Mouse (Mus musculus): ENCODE measurements around the gene Bbs5. TPM values are rescaled to one million over a fixed set of nuclear protein-coding genes. Genes with fewer than 3 reads are reported as not detected.

Bbs5 gene
- polyA plus RNA-seq, 1 experiment from 2014 or later = 21.7 TPM

GRCm38 (mm10) chr2:69712981-69713625 is 66.1 kb downstream of the Bbs5 start, which contains the start of gene Fastkd1:
Gene Fastkd1, minus strand, starts transcription at chr2:69713516.
- Histone ChIP-seq H3K4me2 (replicated peaks) (peak within 1 kb of the TSS; percentile 65), H3K27me3 (no peaks in the 10 kb centered on the region), H3K27ac (replicated peaks) (no peak within 1 kb of the TSS), H3K36me3 (peaks cover 3% of the 10 kb centered on the region; the same call in 1 of the 2 replicates), H3K4me1 (peaks cover 13% of the 10 kb centered on the region), H3K9ac (replicated peaks) (peak within 1 kb of the TSS; percentile 62), H3K4me3 (peak within 1 kb of the TSS; percentile 67), H3K9me3 (no peaks in the 10 kb centered on the region)
- under 1% methylated on average over 39 of the region's 39 CpGs for WGBS
- peak; percentile 99 for ATAC-seq (replicated peaks)

- no peaks in the 10 kb centered on the region for H3K27me3 ChIP-seq
- no peak overlapping the region for H3K9ac ChIP-seq (replicated peaks)
- WGBS = 33% methylated on average over 4 of the region's 4 CpGs
- no peak overlapping the region for H3K27ac ChIP-seq (replicated peaks)
- ATAC-seq (replicated peaks) = no peak; the same call in 1 of the 2 replicates
- no peaks in the 10 kb centered on the region for H3K36me3 ChIP-seq
- peaks cover 13% of the 10 kb centered on the region for H3K4me1 ChIP-seq
- H3K4me2 ChIP-seq (replicated peaks) = peak overlapping the region; percentile 65
- peak overlapping the region; percentile 67 for H3K4me3 ChIP-seq
- no peaks in the 10 kb centered on the region for H3K9me3 ChIP-seq
Observed at GRCm38 (mm10) chr2:69713626-69714014, 66.6 kb downstream of the Bbs5 start.

- Histone ChIP-seq H3K4me3 (no peak overlapping the region), H3K4me2 (replicated peaks) (no peak overlapping the region), H3K4me1 (peaks cover 13% of the 10 kb centered on the region), H3K9me3 (no peaks in the 10 kb centered on the region), H3K9ac (replicated peaks) (no peak overlapping the region), H3K36me3 (no peaks in the 10 kb centered on the region), H3K27ac (replicated peaks) (no peak overlapping the region), H3K27me3 (no peaks in the 10 kb centered on the region)
- WGBS = 83% methylated on average over 5 of the region's 5 CpGs
- no peak for ATAC-seq (replicated peaks)
Observed at GRCm38 (mm10) chr2:69714126-69714525, 67.2 kb downstream of the Bbs5 start.

- peaks cover 3% of the 10 kb centered on the region; the same call in 1 of the 2 replicates for H3K27me3 ChIP-seq
- no peak overlapping the region for H3K4me3 ChIP-seq
- H3K4me2 ChIP-seq (replicated peaks) = no peak overlapping the region
- no peak overlapping the region for H3K27ac ChIP-seq (replicated peaks)
- H3K36me3 ChIP-seq = no peaks in the 10 kb centered on the region
- 84% methylated on average over 3 of the region's 3 CpGs for WGBS
- no peak overlapping the region for H3K9ac ChIP-seq (replicated peaks)
- ATAC-seq (replicated peaks) = no peak
- peaks cover 13% of the 10 kb centered on the region for H3K4me1 ChIP-seq
- no peaks in the 10 kb centered on the region for H3K9me3 ChIP-seq
Observed at GRCm38 (mm10) chr2:69716483-69716882, 69.5 kb downstream of the Bbs5 start.

Other genes starting within 250 kb of the Bbs5 start
- gene Lrp2, start 61.1 kb upstream of the Bbs5 start, polyA plus RNA-seq (2015; fragmentation: Nextera tagmentation; extraction: Ambion mirVana) = 0.24 and 0.47 TPM in 2 replicates
- gene Klhl41, start 22.9 kb downstream of the Bbs5 start, polyA plus RNA-seq (2015; fragmentation: Nextera tagmentation; extraction: Ambion mirVana) = 0.20 and 0.25 TPM in 2 replicates
- gene Fastkd1, start 66.3 kb downstream of the Bbs5 start, polyA plus RNA-seq (2015; fragmentation: Nextera tagmentation; extraction: Ambion mirVana) = 14.2 and 15.4 TPM in 2 replicates
- gene Ppig, start 75.4 kb downstream of the Bbs5 start, polyA plus RNA-seq (2015; fragmentation: Nextera tagmentation; extraction: Ambion mirVana) = 129 and 138 TPM in 2 replicates
- 2.6 and 3.1 TPM in 2 replicates for gene Ccdc173, start 142.4 kb downstream of the Bbs5 start, polyA plus RNA-seq (2015; fragmentation: Nextera tagmentation; extraction: Ambion mirVana)
- 36.7 and 38.5 TPM in 2 replicates for gene Phospho2, start 142.5 kb downstream of the Bbs5 start, polyA plus RNA-seq (2015; fragmentation: Nextera tagmentation; extraction: Ambion mirVana)
- 64.5 TPM in 2 replicates for gene Klhl23, start 174.8 kb downstream of the Bbs5 start, polyA plus RNA-seq (2015; fragmentation: Nextera tagmentation; extraction: Ambion mirVana)
- 299 and 312 TPM in 2 replicates for gene Ssb, start 214.4 kb downstream of the Bbs5 start, polyA plus RNA-seq (2015; fragmentation: Nextera tagmentation; extraction: Ambion mirVana)
- gene Mettl5, start 238.4 kb downstream of the Bbs5 start, polyA plus RNA-seq (2015; fragmentation: Nextera tagmentation; extraction: Ambion mirVana) = 27.2 and 34.6 TPM in 2 replicates

Data from forebrain, embryonic 15.5 days (tissue).